Mouse (Mus musculus) MEL (cell line): ENCODE results near the gene Gpr137c. TPM values are rescaled to one million over a fixed set of nuclear protein-coding genes. Genes with fewer than 3 reads are reported as not detected.

Source experiments
- DNase-seq: peaks from one replicate; pipeline ENCODE4 v3.0.0; 2011; ENCODE audit warnings: low read depth, low spot score
- H3K27ac ChIP-seq: 2 replicates; pipeline ENCODE4 v1.5.1; 2012; ENCODE audit warnings: low read depth, mild to moderate bottlenecking, control low read depth, low read length, moderate library complexity; ENCODE audit not compliant: control insufficient read depth
- H3K27me3 ChIP-seq, 2 experiments: fragments of 150-350 bp in 1 of 2; sonication (generic) in 1 of 2; 2 replicates each; pipeline ENCODE4 v1.6.1; 2012; ENCODE audit warnings: low read length in 2 of 2, mild to moderate bottlenecking in 2 of 2, improper control_type of control experiment in 1 of 2, moderate library complexity in 1 of 2; ENCODE audit not compliant: insufficient read depth in 2 of 2, control insufficient read depth in 1 of 2
- H3K36me3 ChIP-seq, 2 experiments: 2 replicates each; pipeline ENCODE4 v1.6.1; 2012 to 2014; ENCODE audit warnings: low read length in 2 of 2, improper control_type of control experiment in 1 of 2, inconsistent platforms in 1 of 2, mild to moderate bottlenecking in 1 of 2; ENCODE audit not compliant: insufficient read depth in 2 of 2, control insufficient read depth in 1 of 2
- H3K4me1 ChIP-seq, 2 experiments: fragments of 150-350 bp in 1 of 2; sonication (generic) in 1 of 2; 2 replicates each; pipeline ENCODE4 v1.6.1; 2012; ENCODE audit warnings: low read length in 2 of 2, improper control_type of control experiment in 1 of 2, mild to moderate bottlenecking in 1 of 2; ENCODE audit not compliant: insufficient read depth in 2 of 2, control insufficient read depth in 1 of 2
- H3K4me3 ChIP-seq, 2 experiments: fragments of 150-350 bp in 1 of 2; sonication (generic) in 1 of 2; 2 replicates each; pipeline ENCODE4 v1.5.1; 2012; ENCODE audit warnings: low read depth in 2 of 2, low read length in 2 of 2, mild to moderate bottlenecking in 2 of 2, moderate library complexity in 2 of 2, control low read depth in 1 of 2, improper control_type of control experiment in 1 of 2; ENCODE audit not compliant: control insufficient read depth in 1 of 2, insufficient read depth in 1 of 2
- H3K79me2 ChIP-seq: 2 replicates; pipeline ENCODE4 v1.6.1; 2012; ENCODE audit warnings: mild to moderate bottlenecking, low read length, moderate library complexity; ENCODE audit not compliant: control insufficient read depth, poor library complexity, insufficient read depth
- H3K9ac ChIP-seq: 2 replicates; pipeline ENCODE4 v1.6.1; 2012; ENCODE audit warnings: low read depth, mild to moderate bottlenecking, control low read depth, low read length, moderate library complexity; ENCODE audit not compliant: control insufficient read depth, poor library complexity, severe bottlenecking
- H3K9me3 ChIP-seq: fragments of 150-350 bp; sonication (generic); replicated peaks from 2 replicates; pipeline ENCODE4 v1.6.1; 2012; ENCODE audit warnings: mild to moderate bottlenecking, low read length, improper control_type of control experiment, moderate library complexity; ENCODE audit not compliant: insufficient read depth
- BHLHE40 ChIP-seq: IDR thresholded peaks from 2 replicates; pipeline ENCODE4 v1.6.1; 2012; ENCODE audit warnings: low read depth, mild to moderate bottlenecking, inconsistent platforms, low read length, improper control_type of control experiment, borderline replicate concordance
- CHD1 ChIP-seq: IDR thresholded peaks from 2 replicates; pipeline ENCODE4 v1.6.1; 2012; ENCODE audit warnings: low read depth, mild to moderate bottlenecking, inconsistent platforms, low read length, improper control_type of control experiment
- EP300 ChIP-seq, 2 experiments: IDR thresholded peaks; 2 replicates each; pipeline ENCODE4 v1.6.1; 2011; ENCODE audit warnings: improper control_type of control experiment in 2 of 2, low read length in 2 of 2, low read depth in 1 of 2, mild to moderate bottlenecking in 1 of 2
- ETS1 ChIP-seq: IDR thresholded peaks from 2 replicates; pipeline ENCODE4 v1.6.1; 2012; ENCODE audit warnings: low read depth, mild to moderate bottlenecking, inconsistent platforms, low read length, improper control_type of control experiment, moderate library complexity
- GABPA ChIP-seq: IDR thresholded peaks from 2 replicates; pipeline ENCODE4 v1.6.1; 2012; ENCODE audit warnings: low read depth, mild to moderate bottlenecking, inconsistent platforms, low read length, improper control_type of control experiment, moderate library complexity
- GATA1 ChIP-seq: IDR thresholded peaks from 2 replicates; pipeline ENCODE4 v1.6.1; 2011; ENCODE audit warnings: low read depth, low read length, improper control_type of control experiment
- HCFC1 ChIP-seq: IDR thresholded peaks from 2 replicates; pipeline ENCODE4 v1.6.1; 2012; ENCODE audit warnings: low read depth, mild to moderate bottlenecking, inconsistent platforms, low read length, improper control_type of control experiment, moderate library complexity
- MAFK ChIP-seq: IDR thresholded peaks from 2 replicates; pipeline ENCODE4 v1.6.1; 2011; ENCODE audit warnings: low read depth, mild to moderate bottlenecking, low read length, improper control_type of control experiment, borderline replicate concordance
- MAX ChIP-seq: IDR thresholded peaks from 2 replicates; pipeline ENCODE4 v1.6.1; 2011; ENCODE audit warnings: low read length, improper control_type of control experiment
- MXI1 ChIP-seq: IDR thresholded peaks from 2 replicates; pipeline ENCODE4 v1.6.1; 2011; ENCODE audit warnings: mild to moderate bottlenecking, low read depth, low read length, improper control_type of control experiment
- MYC ChIP-seq: IDR thresholded peaks from 2 replicates; pipeline ENCODE4 v1.6.1; 2011; ENCODE audit warnings: low read depth, mild to moderate bottlenecking, low read length, improper control_type of control experiment, moderate library complexity
- NELFE ChIP-seq: IDR thresholded peaks from 2 replicates; pipeline ENCODE4 v1.6.1; 2011; ENCODE audit warnings: low read depth, low read length, improper control_type of control experiment
- POLR2A ChIP-seq, 2 experiments: IDR thresholded peaks; 2 replicates each; pipeline ENCODE4 v1.6.1; 2011 to 2012; ENCODE audit warnings: low read length in 2 of 2, mild to moderate bottlenecking in 2 of 2, control low read depth in 1 of 2, improper control_type of control experiment in 1 of 2, low read depth in 1 of 2, moderate library complexity in 1 of 2; ENCODE audit not compliant: control insufficient read depth in 1 of 2, insufficient read depth in 1 of 2, poor library complexity in 1 of 2
- POLR2AphosphoS2 ChIP-seq: IDR thresholded peaks from 2 replicates; pipeline ENCODE4 v1.6.1; 2011; ENCODE audit warnings: low read length, improper control_type of control experiment
- POLR2AphosphoS5 ChIP-seq: IDR thresholded peaks from 2 replicates; pipeline ENCODE4 v1.6.1; 2012; ENCODE audit warnings: low read depth, borderline replicate concordance, mild to moderate bottlenecking, inconsistent platforms, low read length, moderate library complexity, mixed read lengths
- RAD21 ChIP-seq: IDR thresholded peaks from 2 replicates; pipeline ENCODE4 v1.6.1; 2011; ENCODE audit warnings: mild to moderate bottlenecking, low read depth, low read length, improper control_type of control experiment
- SIN3A ChIP-seq: IDR thresholded peaks from 2 replicates; pipeline ENCODE4 v1.6.1; 2012; ENCODE audit warnings: low read length, improper control_type of control experiment, inconsistent platforms
- SMC3 ChIP-seq: IDR thresholded peaks from 2 replicates; pipeline ENCODE4 v1.6.1; 2011; ENCODE audit warnings: low read depth, low read length, improper control_type of control experiment
- TAL1 ChIP-seq: IDR thresholded peaks from 2 replicates; pipeline ENCODE4 v1.6.1; 2012; ENCODE audit warnings: mild to moderate bottlenecking, inconsistent platforms, low read length, moderate library complexity, mixed read lengths
- TBP ChIP-seq: IDR thresholded peaks from 2 replicates; pipeline ENCODE4 v1.8.0; 2011; ENCODE audit warnings: low read depth, low read length, improper control_type of control experiment
- TCF12 ChIP-seq: IDR thresholded peaks from 2 replicates; pipeline ENCODE4 v1.6.1; 2014; ENCODE audit warnings: low read depth, mild to moderate bottlenecking, inconsistent platforms, low read length, improper control_type of control experiment, moderate library complexity
- USF1 ChIP-seq: IDR thresholded peaks from 2 replicates; pipeline ENCODE4 v1.6.1; 2014; ENCODE audit warnings: low read depth, mild to moderate bottlenecking, inconsistent platforms, low read length, improper control_type of control experiment, moderate library complexity
- USF2 ChIP-seq, 2 experiments: IDR thresholded peaks; 2 replicates each; pipeline ENCODE4 v1.6.1; 2011 to 2012; ENCODE audit warnings: improper control_type of control experiment in 2 of 2, low read length in 2 of 2, borderline replicate concordance in 1 of 2, inconsistent platforms in 1 of 2, low read depth in 1 of 2, mild to moderate bottlenecking in 1 of 2; ENCODE audit not compliant: insufficient read depth in 1 of 2
- polyA plus RNA-seq, 2 experiments: library from polyadenylated mRNA; stranded (reverse) in 1 of 2; unstranded in 1 of 2; fragments of >175 nt in 1 of 2; fragments of >200 nt in 1 of 2; gene quantifications; 2 replicates each; pipeline versions ENCODE4 v1.2.1 to v1.2.4; 2012; ENCODE audit warnings: low replicate concordance in 2 of 2, low read depth in 1 of 2; ENCODE audit not compliant: insufficient read length in 2 of 2, insufficient read depth in 1 of 2, missing spikeins in 1 of 2
- total RNA-seq: library from RNA; depleted of rRNA; stranded (reverse); fragments of 300-350 nt; gene quantifications from 2 replicates; pipeline ENCODE4 v1.2.3, GENCODE M21; 2012

Gene Gpr137c
- total and polyA plus RNA-seq, 3 experiments: 0.01 TPM; not detected in 2

DNA sequence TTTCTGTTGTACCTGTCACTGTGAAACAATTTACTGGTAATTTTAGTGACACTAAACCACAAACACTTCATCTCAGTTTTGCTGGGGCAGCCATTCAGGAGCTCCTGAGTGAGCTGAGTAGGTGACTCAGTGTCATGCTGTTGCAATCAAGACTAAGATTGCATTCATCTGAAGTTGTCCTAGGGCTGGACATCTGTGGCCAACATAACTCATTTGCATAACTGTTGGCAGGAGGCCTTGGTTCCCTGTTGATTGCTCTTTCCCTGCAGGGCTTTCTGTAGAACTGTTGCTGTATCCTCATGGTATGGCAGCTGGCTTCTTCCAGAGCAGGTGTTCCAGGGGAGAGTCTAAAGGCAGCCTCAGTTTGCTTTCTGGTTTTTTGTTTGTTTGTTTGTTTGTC is 106.0 kb downstream of the Gpr137c start:
- H3K9ac ChIP-seq: peak overlapping the region; percentile 24; the same call in 1 of the 2 replicates
- no peaks in the 10 kb centered on the region for H3K9me3 ChIP-seq
- TF ChIP-seq RAD21 (no peak), EP300 (IDR thresholded peaks at IDR 0.05; ENCODE audit: low read depth in 1 of 2, low read length in 2 of 2) (peak in 1 of 2 experiments; percentile 35; a peak in 1 of 4 replicates), NELFE (no peak), SMC3 (no peak), POLR2A (IDR thresholded peaks at IDR 0.05; ENCODE audit: control insufficient read depth in 1 of 2, insufficient read depth in 1 of 2, low read depth in 1 of 2, low read length in 2 of 2, poor library complexity in 1 of 2) (no peak), ETS1 (peak; percentile 37; the same call in 1 of the 2 replicates), MAFK (no peak)
- peaks cover 8% of the 10 kb centered on the region for H3K79me2 ChIP-seq
- H3K4me1 ChIP-seq: peaks cover 27 to 31% of the 10 kb centered on the region in 2 experiments
- no peaks in the 10 kb centered on the region for H3K27me3 ChIP-seq
- peak overlapping the region; percentile 75 for H3K27ac ChIP-seq
- peak; percentile 63 for DNase-seq
- no peak overlapping the region for H3K4me3 ChIP-seq
- H3K36me3 ChIP-seq: peaks cover 0 to 52% of the 10 kb centered on the region in 2 experiments; a peak in 2 of 4 replicates

DNA sequence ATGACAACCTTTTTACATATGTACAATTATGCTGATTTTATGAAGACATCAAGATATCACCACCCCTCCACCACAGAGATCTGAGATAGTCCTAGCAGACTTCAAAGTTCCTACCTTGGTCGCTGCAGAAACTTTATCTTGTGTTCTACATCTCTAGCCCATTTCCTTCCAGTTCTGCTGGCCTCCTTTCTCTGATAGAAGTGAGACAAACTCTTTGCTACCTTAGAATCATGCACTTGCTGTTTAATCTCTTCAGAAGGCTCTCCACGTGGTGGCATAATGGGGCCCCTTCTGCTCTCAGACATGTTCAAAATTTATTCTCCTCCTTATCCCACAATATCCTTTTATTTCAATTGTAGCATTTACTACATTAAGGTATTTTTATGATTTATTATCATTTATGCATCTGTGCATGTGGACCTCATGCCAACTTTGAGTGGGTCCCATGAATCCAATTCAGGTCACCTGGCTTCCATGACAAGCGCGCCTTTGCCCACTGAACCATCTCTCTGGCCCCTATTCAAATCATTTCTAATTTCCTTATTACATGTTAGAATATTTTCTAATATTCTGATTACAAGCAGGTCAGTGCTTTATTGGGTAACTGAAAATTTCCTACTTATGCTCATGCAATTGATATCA is 108.7 kb downstream of the Gpr137c start:
- Histone ChIP-seq H3K36me3 (peaks cover 10 to 46% of the 10 kb centered on the region in 2 experiments; a peak in 3 of 4 replicates), H3K27me3 (no peaks in the 10 kb centered on the region), H3K9me3 (no peaks in the 10 kb centered on the region), H3K4me1 (peaks cover 19 to 21% of the 10 kb centered on the region in 2 experiments), H3K9ac (peak overlapping the region; percentile 56), H3K79me2 (peaks cover 18% of the 10 kb centered on the region), H3K4me3 (peak overlapping the region in 1 of 2 experiments; percentile 35; a peak in 1 of 4 replicates), H3K27ac (peak overlapping the region; percentile 87)
- DNase-seq: peak; percentile 58
- peak; percentile 74 for TF ChIP-seq MAX
- TF ChIP-seq USF2 (IDR thresholded peaks at IDR 0.05; ENCODE audit: borderline replicate concordance in 1 of 2, insufficient read depth in 1 of 2, low read depth in 1 of 2, low read length in 2 of 2): no peak
- TF ChIP-seq HCFC1: no peak
- no peak; the same call in 1 of the 2 replicates for TF ChIP-seq GABPA
- peak; percentile 55; the same call in 1 of the 2 replicates for TF ChIP-seq TCF12
- peak; percentile 62 for TF ChIP-seq ETS1
- no peak for TF ChIP-seq TAL1
- peak; percentile 85 for TF ChIP-seq GATA1
- TF ChIP-seq TBP: no peak
- peak; percentile 91; the same call in 1 of the 2 replicates for TF ChIP-seq MYC
- TF ChIP-seq BHLHE40: no peak
- peak; percentile 21; the same call in 1 of the 2 replicates for TF ChIP-seq NELFE
- peak; percentile 55; the same call in 1 of the 2 replicates for TF ChIP-seq CHD1
- TF ChIP-seq POLR2AphosphoS5: no peak
- peak; percentile 76 for TF ChIP-seq SIN3A
- peak; percentile 54; the same call in 1 of the 2 replicates for TF ChIP-seq USF1
- no peak for TF ChIP-seq POLR2AphosphoS2
- TF ChIP-seq MXI1: peak; percentile 92
- peak; percentile 63 to 69; a peak in 3 of 4 replicates for TF ChIP-seq EP300 (IDR thresholded peaks at IDR 0.05; ENCODE audit: low read depth in 1 of 2, low read length in 2 of 2)
